Mouse (Mus musculus): ENCODE measurements around the gene Ppm1d. TPM values are rescaled to one million over a fixed set of nuclear protein-coding genes. Genes with fewer than 3 reads are reported as not detected.

Ppm1d gene
- total RNA-seq, 4 experiments from 2014 or later = 6.8 to 8.9 (median 8.0) TPM

Other genes starting within 250 kb of the Ppm1d start
- gene Usp32, start 171.1 kb upstream of the Ppm1d start, total RNA-seq (2022) = 10 to 100 TPM; 21.0 to 23.9 (median 22.7) TPM
- not detected for gene 1700125H20Rik, start 140.8 kb upstream of the Ppm1d start, total RNA-seq (2022)
- 10 to 100 TPM; 13.9 to 15.4 (median 15.3) TPM for gene Appbp2, start 76.1 kb upstream of the Ppm1d start, total RNA-seq (2022)
- 10 to 100 TPM; 35.3 to 44.4 (median 42.9) TPM for gene Bcas3, start 41.9 kb downstream of the Ppm1d start, total RNA-seq (2022)

All from heart, adult 8-10 months (tissue).